Mouse (Mus musculus) liver, postnatal 0 days (tissue): ENCODE data around the gene Gm26897.

Source experiments
- CTCF ChIP-seq: sonication (generic); IDR thresholded peaks from 2 replicates; pipeline ENCODE4 v1.5.1; 2016; ENCODE audit warnings: antibody characterized with exemption, low read depth
- EP300 ChIP-seq: IDR thresholded peaks from 2 replicates; pipeline ENCODE4 v1.6.1; 2016; ENCODE audit warnings: antibody characterized with exemption, low read depth, mild to moderate bottlenecking

DNA sequence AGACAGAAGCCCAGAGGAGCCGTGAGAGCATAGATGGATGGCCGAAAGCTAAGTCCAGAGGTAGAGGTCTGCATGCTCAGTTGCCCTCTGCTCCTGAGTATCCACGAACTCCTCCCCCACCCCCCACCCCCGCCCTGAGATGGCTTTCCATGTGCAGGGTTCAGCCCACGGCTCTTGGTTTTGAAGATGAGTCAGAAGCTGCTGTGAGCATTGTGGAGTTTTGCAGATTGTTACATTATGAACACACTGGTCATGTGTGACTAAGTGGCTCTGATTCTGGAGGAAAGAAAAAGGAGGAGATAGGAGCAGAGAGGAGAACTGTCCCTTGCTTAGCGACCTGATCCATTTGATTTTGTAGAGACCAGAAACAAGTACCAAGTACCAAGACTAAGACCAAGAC is 42.5 kb downstream of the Gm26897 start:
- TF ChIP-seq CTCF = no peak
- no peak for TF ChIP-seq EP300
